Mouse (Mus musculus) megakaryocyte, embryonic 14.5 days (primary cell): ENCODE measurements around the gene Sarnp. TPM values are rescaled to one million over a fixed set of nuclear protein-coding genes. Genes with fewer than 3 reads are reported as not detected.
A peak's percentile ranks its signal among the peaks of the same experiment; 100 is the strongest.
"Not testable (repeated sequence)": the region's sequence is repeated elsewhere in the genome, so short reads cannot be mapped to it uniquely, and the experiment has no call there.

ENCODE experiments used
- H3K27me3 ChIP-seq: replicated peaks from 2 replicates; pipeline ENCODE3; 2012; ENCODE audit warnings: inconsistent platforms
- H3K36me3 ChIP-seq: replicated peaks from 2 replicates; pipeline ENCODE3; 2012; ENCODE audit warnings: low read length, inconsistent platforms, mixed read lengths
- H3K4me1 ChIP-seq: 2 replicates; pipeline ENCODE4 v1.6.1; 2012; ENCODE audit warnings: inconsistent platforms
- H3K4me3 ChIP-seq: replicated peaks from 2 replicates; pipeline ENCODE3; 2012; ENCODE audit warnings: moderate library complexity, mild to moderate bottlenecking, inconsistent platforms
- H3K9me3 ChIP-seq: 2 replicates; pipeline ENCODE4 v1.6.1; 2012; ENCODE audit warnings: inconsistent platforms
- FLI1 ChIP-seq: IDR thresholded peaks from 2 replicates; pipeline ENCODE4 v1.6.1; 2012; ENCODE audit warnings: low read length, inconsistent platforms, mixed read lengths
- GATA1 ChIP-seq: IDR thresholded peaks from 3 replicates; pipeline ENCODE4 v1.6.1; 2012; ENCODE audit warnings: mixed read lengths, low read length, inconsistent platforms, borderline replicate concordance
- polyA plus RNA-seq: library from polyadenylated mRNA; stranded (reverse); fragments of >175 nt; gene quantifications from 2 replicates; pipeline ENCODE4 v1.2.3, GENCODE M21; 2012; ENCODE audit warnings: low replicate concordance; ENCODE audit not compliant: insufficient read depth

Sarnp gene
- polyA plus RNA-seq, 1 experiment: 13.5 TPM

DNA sequence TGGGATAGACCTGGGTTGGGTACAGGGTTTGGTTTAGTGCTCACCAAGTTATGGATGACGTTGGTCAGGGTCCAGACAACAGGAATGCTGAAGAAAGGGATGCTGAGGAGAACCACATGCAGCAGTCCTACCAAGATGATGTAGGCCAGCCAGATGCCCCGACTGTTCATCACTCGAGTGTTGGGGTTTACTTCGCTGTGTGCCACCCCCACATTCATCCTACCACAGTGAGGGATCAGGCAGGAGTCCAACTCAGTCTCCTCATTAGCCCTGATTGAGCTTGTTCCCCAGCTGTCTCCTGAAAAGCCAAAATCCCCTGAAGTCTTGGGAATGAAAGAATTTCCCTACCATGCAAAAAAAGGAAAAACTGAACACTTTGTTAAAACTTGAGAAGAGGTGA, 3.1 kb downstream of the Sarnp start:
- no peaks in the 10 kb centered on the region for H3K9me3 ChIP-seq
- peaks cover 33% of the 10 kb centered on the region for H3K4me1 ChIP-seq
- TF ChIP-seq GATA1 (no peak), FLI1 (no peak)
- H3K4me3 ChIP-seq: peak overlapping the region; percentile 35
- H3K36me3 ChIP-seq: peaks cover 62% of the 10 kb centered on the region
- no peaks in the 10 kb centered on the region for H3K27me3 ChIP-seq

DNA sequence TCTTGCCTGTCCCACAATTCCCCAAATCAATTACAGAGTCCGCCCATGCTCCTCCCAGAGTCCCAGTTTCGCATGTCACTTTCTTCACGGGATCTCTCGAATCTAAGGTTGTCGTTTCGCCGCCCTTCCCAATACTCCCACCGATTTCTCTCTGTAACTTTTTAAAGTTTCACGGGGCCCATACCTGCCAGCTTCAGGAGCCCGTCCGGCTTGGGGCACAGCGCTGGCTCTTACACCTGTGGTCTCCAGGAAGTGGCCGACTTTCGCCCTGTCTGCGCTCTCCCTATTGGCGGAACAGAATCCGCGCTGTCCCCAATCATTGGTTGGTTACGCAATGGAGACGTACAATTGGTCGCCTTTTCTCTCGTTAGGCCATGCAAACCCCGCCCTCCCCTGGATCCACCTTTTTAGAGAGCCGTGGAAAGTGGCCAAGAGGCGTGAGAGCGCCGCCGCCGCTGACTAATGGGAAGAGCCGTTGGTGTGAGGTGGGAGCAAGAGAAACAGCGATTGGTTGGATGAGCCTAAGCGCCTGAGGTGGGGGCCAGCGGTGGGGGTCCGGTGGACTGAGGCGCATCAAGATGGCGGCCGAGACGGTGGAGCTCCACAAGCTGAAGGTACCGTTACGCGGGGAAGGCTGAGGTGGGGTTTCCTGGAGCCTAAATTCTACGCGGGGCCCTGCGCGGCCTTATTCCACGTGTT, 4.4 kb downstream of the Sarnp start, which contains the start of gene Ormdl2:
Gene Ormdl2, minus strand, starts transcription at position 288 of the 699 bp plus-strand sequence.
- H3K36me3 ChIP-seq: peaks cover 56% of the 10 kb centered on the region
- H3K9me3 ChIP-seq: no peaks in the 10 kb centered on the region
- TF ChIP-seq GATA1: no peak
- no peak for TF ChIP-seq FLI1
- no peaks in the 10 kb centered on the region for H3K27me3 ChIP-seq
- H3K4me3 ChIP-seq: peak within 1 kb of the TSS; percentile 95
- H3K4me1 ChIP-seq: peaks cover 37% of the 10 kb centered on the region

DNA sequence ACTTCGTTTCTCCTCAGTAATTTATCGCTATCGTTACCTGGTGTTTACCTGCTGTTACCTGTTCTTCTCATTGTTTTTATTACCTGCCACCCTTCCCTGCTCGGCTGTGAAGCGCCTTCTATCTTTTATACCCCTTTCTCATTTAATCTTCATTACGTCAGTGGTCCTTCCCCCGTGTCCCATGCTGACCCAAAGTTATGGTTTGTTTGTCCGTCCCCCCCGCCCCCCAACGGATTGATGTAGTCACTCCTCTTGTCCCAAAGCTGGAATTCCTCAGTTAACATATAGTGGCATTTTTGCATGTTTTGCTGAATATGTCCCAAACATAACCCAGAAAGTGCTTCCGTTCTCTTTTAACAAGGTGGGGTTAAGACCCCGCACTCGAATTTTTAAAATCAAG, 5.0 kb downstream of the Sarnp start:
- TF ChIP-seq GATA1 (no peak), FLI1 (no peak)
- Histone ChIP-seq H3K27me3 (no peaks in the 10 kb centered on the region), H3K9me3 (no peaks in the 10 kb centered on the region), H3K4me3 (peak overlapping the region; percentile 95), H3K4me1 (peaks cover 37% of the 10 kb centered on the region), H3K36me3 (peaks cover 56% of the 10 kb centered on the region)

DNA sequence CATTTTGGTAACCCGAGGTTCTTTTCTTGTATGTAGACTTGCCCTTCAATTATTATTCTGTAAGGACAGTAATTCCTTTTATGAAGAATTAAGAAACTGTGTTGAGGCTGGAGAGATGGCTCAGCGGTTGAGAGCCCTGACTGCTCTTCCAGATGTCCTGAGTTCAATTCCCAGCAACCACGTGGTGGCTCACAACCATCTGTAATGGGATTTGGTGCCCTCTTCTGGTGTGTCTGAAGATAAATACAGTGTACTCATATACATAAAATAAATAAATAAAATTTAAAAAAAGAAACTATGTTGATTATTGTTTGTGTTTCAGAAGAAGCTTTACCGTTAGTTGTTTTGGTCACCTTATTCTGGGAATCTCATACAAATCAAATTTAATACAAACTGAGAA, 6.0 kb downstream of the Sarnp start:
- Histone ChIP-seq H3K4me3 (peak overlapping the region; percentile 95), H3K36me3 (peaks cover 54% of the 10 kb centered on the region), H3K4me1 (peaks cover 37% of the 10 kb centered on the region)
- not testable (repeated sequence) for H3K27me3 ChIP-seq, H3K9me3 ChIP-seq

DNA sequence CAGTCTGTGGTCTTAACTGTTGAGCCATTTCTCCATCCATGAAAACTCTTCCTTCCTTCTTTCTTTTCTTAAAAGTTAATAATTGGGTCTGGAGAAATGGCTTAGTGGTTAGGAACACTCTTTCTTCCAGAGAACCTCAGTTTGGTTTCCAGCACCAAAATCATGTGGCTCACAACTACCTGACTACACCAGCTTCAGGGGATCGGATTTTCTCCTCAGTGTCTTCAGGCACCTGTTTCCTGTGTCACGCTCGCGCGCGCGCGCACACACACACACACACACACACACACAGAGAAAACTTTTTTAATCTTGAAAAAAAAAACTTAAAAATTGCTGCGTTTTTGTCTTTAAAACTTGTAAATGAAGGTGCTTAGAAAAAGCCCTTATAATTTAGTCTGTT, 6.7 kb downstream of the Sarnp start:
- Histone ChIP-seq H3K4me3 (no peak overlapping the region), H3K4me1 (peaks cover 37% of the 10 kb centered on the region), H3K27me3 (no peaks in the 10 kb centered on the region), H3K9me3 (no peaks in the 10 kb centered on the region), H3K36me3 (peaks cover 51% of the 10 kb centered on the region)
- TF ChIP-seq GATA1 (no peak), FLI1 (no peak)

DNA sequence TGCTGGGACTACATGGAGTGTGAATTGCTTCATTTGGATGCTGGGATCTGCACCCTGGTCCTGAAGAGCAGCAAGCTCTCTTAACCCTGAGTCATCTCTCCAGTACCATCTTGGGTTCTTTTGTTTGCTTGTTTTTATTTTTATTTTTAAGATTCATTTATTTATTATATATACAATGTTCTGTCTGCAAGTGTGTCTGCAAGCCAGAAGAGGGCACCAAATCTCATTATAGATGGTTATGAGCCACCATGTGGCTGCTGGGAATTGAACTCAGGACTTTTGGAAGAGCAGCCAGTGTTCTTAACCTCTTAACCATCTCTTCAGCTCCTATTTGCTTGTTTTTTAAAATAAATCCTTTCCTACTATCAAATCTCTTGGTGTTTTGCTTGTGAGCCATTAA, 20.3 kb downstream of the Sarnp start:
- peaks cover 3% of the 10 kb centered on the region; the same call in 1 of the 2 replicates for H3K9me3 ChIP-seq
- TF ChIP-seq FLI1 (no peak), GATA1 (no peak)
- peaks cover 3% of the 10 kb centered on the region; the same call in 1 of the 2 replicates for H3K4me1 ChIP-seq
- no peaks in the 10 kb centered on the region for H3K27me3 ChIP-seq
- no peak overlapping the region for H3K4me3 ChIP-seq
- H3K36me3 ChIP-seq: peaks cover 93% of the 10 kb centered on the region

DNA sequence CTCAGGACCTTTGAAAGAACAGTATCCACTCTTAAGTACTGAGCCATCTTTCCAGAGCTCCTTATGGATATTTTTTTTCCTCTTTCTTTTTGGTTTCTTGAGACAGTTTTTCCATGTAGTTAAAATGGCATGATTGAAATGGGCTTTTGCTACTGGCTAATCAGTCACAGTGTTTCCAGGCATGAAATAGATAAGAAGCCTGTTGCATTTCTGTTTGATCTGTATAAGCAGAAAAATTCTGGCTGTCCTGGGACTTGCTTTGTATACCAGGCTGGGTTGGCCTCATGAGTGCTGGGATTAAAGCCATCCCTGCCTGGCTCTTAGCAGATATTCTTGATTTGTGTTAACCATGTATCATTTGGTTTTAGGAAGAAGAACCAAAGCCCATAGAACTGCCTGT, 22.3 kb downstream of the Sarnp start:
- Histone ChIP-seq H3K36me3 (peaks cover 91% of the 10 kb centered on the region), H3K9me3 (no peaks in the 10 kb centered on the region)
- TF ChIP-seq GATA1 (no peak), FLI1 (no peak)

DNA sequence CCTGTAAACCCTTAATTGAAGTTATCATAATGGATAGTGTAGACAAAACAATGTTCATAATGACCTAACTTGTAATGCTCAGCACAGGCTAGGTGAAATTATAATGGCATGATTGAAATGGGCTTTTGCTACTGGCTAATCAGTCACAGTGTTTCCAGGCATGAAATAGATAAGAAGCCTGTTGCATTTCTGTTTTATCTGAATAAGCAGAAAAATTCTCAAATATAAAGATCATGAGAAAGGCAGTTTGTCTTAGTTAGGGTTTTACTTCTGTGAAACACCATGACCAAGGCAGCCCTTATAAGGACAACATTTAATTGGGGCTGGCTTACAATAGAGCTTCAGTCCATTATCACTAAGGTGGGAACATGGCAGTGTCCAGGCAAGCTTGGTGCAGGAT, 23.5 kb downstream of the Sarnp start:
- peaks cover 92% of the 10 kb centered on the region for H3K36me3 ChIP-seq
- no peak for TF ChIP-seq GATA1
- TF ChIP-seq FLI1: no peak
- no peaks in the 10 kb centered on the region for H3K9me3 ChIP-seq
- no peaks in the 10 kb centered on the region for H3K27me3 ChIP-seq
- no peak overlapping the region for H3K4me3 ChIP-seq
- H3K4me1 ChIP-seq: peaks cover 3% of the 10 kb centered on the region; the same call in 1 of the 2 replicates

More for the DNA sequence above, 22.3 kb downstream of the Sarnp start:
- Histone ChIP-seq H3K4me1 (peaks cover 3% of the 10 kb centered on the region; the same call in 1 of the 2 replicates), H3K27me3 (no peaks in the 10 kb centered on the region), H3K4me3 (no peak overlapping the region)

DNA sequence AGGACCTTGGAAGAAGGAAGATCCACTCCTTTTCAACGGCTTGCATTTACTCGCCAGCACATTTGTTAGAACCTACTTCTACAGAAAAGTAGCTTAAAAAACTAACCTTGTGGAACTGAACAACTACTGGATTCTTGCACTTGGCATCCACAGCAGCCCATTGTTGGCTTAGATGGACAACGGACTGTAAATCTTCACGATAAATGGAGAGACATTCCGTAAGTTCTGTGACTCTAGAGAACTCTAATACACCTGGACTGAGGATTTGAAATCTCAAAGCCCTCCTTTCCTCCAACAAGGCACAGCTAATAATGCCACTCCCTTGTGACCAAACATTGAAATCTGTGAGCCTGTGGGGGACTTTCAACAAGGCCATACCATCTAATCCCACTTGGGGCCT, 26.1 kb downstream of the Sarnp start:
- TF ChIP-seq GATA1 (no peak), FLI1 (no peak)
- Histone ChIP-seq H3K27me3 (no peaks in the 10 kb centered on the region), H3K4me3 (no peak overlapping the region), H3K36me3 (peaks cover 95% of the 10 kb centered on the region), H3K9me3 (no peaks in the 10 kb centered on the region), H3K4me1 (peaks cover 10% of the 10 kb centered on the region; the same call in 1 of the 2 replicates)

DNA sequence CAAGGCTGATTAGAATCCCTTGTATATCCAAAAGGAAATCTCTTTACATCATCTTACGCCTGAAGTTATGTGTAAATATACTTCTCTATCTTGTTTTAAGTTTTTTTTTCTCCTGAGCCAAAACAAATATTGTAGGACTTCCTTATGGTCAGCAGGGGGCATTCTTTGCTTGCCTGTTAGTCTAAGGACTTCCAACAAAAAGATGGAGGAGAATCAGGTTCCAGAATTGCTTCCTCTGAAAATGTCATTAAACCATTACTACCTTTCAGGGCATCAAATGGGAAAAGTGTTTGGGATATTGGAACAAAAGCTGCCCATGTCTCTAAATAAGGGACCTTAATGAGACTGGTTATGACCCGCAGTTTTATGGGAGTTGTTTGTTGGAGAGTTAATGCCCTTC, 28.4 kb downstream of the Sarnp start:
- H3K4me1 ChIP-seq: peaks cover 14% of the 10 kb centered on the region; the same call in 1 of the 2 replicates
- TF ChIP-seq FLI1 (no peak), GATA1 (no peak)

DNA sequence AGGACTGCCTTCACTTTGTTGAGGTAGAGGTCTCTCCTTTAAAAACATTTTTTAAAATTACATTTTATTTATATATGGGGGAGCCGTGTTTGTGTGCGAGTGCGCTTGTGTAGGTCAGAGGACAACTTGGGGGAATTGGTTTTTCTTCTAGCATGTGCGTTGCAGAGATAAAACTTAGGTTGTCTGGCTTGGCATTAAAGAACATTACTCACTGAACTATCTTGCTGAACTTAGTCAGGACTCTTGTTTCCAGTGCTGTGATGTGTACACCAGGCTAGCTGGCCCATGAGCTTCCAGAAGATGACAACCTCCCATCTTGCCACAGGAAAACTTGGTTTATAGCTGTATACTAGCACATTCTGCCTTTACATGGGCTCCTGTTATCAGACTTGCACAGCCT, 29.5 kb downstream of the Sarnp start:
- H3K27me3 ChIP-seq: no peaks in the 10 kb centered on the region
- H3K4me1 ChIP-seq: peaks cover 14% of the 10 kb centered on the region; the same call in 1 of the 2 replicates
- TF ChIP-seq FLI1 (no peak), GATA1 (no peak)
- H3K36me3 ChIP-seq: peaks cover 94% of the 10 kb centered on the region
- no peak overlapping the region for H3K4me3 ChIP-seq
- no peaks in the 10 kb centered on the region for H3K9me3 ChIP-seq

More for the DNA sequence above, 28.4 kb downstream of the Sarnp start:
- Histone ChIP-seq H3K27me3 (no peaks in the 10 kb centered on the region), H3K36me3 (peaks cover 96% of the 10 kb centered on the region), H3K4me3 (no peak overlapping the region), H3K9me3 (no peaks in the 10 kb centered on the region)
